Mouse (Mus musculus): ENCODE measurements around the gene Pycr1. TPM values are rescaled to one million over a fixed set of nuclear protein-coding genes. Genes with fewer than 3 reads are reported as not detected.

Gene Pycr1
- total and polyA plus RNA-seq, 3 experiments = 21.0 to 75.3 (median 32.3) TPM

GRCm38 (mm10) chr11:120597240-120598235, 46.0 kb downstream of the Pycr1 start:
- Histone ChIP-seq H3K27ac (ENCODE audit: insufficient read depth, low read depth) (peak overlapping the region; percentile 17), H3K4me3 (replicated peaks in 1 of 3; ENCODE audit: low read depth in 2 of 3, low read length in 2 of 3, poor library complexity in 1 of 3) (peak overlapping the region; percentile 83 to 96 (median 88)), H3K9me3 (replicated peaks; ENCODE audit: low read length) (no peaks in the 10 kb centered on the region), H3K27me3 (replicated peaks) (no peaks in the 10 kb centered on the region), H3K4me1 (ENCODE audit: control insufficient read depth in 1 of 2, insufficient read depth in 2 of 2) (peaks cover 8 to 58% of the 10 kb centered on the region in 2 experiments), H3K79me2 (replicated peaks; ENCODE audit: control insufficient read depth, extremely low read depth, insufficient read depth, poor library complexity, severe bottlenecking) (peaks cover 62% of the 10 kb centered on the region), H3K9ac (ENCODE audit: insufficient read depth, low read depth) (peak overlapping the region; percentile 98), H3K36me3 (replicated peaks in 1 of 2; ENCODE audit: control insufficient read depth in 1 of 2, insufficient read depth in 1 of 2, low read length in 1 of 2) (peaks cover 46 to 68% of the 10 kb centered on the region in 2 experiments), H3K4me2 (ENCODE audit: insufficient read depth, low read depth, poor library complexity, severe bottlenecking) (peak overlapping the region; percentile 64)
- TF ChIP-seq NELFE (IDR thresholded peaks at IDR 0.05; ENCODE audit: low read depth, low read length) (no peak), SIN3A (IDR thresholded peaks at IDR 0.05; ENCODE audit: low read length) (0 out of 2 replicates have a peak, but pooled peaks have one; percentile 46), KAT2A (IDR thresholded peaks at IDR 0.05; ENCODE audit: insufficient replicate concordance, low read length) (no peak), IRF4 (IDR thresholded peaks at IDR 0.05; ENCODE audit: low read depth, low read length) (no peak), PAX5 (IDR thresholded peaks at IDR 0.05; ENCODE audit: low read length) (no peak), RAD21 (IDR thresholded peaks at IDR 0.05; ENCODE audit: low read depth, low read length) (no peak), MYC (IDR thresholded peaks at IDR 0.05; ENCODE audit: low read depth, low read length) (0 out of 2 replicates have a peak, but pooled peaks have one; percentile 1), UBTF (IDR thresholded peaks at IDR 0.05; ENCODE audit: low read depth, low read length) (no peak), EP300 (IDR thresholded peaks at IDR 0.05; ENCODE audit: low read length) (no peak), USF2 (conservative IDR thresholded peaks at IDR 0.05; ENCODE audit: low read depth, low read length) (no peak), JUND (conservative IDR thresholded peaks at IDR 0.05; ENCODE audit: low read depth, low read length) (no peak), USF1 (IDR thresholded peaks at IDR 0.05; ENCODE audit: low read depth, low read length) (no peak), TCF12 (IDR thresholded peaks at IDR 0.05; ENCODE audit: low read depth, low read length) (no peak), ELF1 (IDR thresholded peaks at IDR 0.05; ENCODE audit: low read depth, low read length) (no peak), BHLHE40 (IDR thresholded peaks at IDR 0.05; ENCODE audit: low read depth, low read length) (no peak), MAX (IDR thresholded peaks at IDR 0.05; ENCODE audit: low read length) (no peak), TBP (conservative IDR thresholded peaks at IDR 0.05; ENCODE audit: low read depth, low read length) (no peak), POLR2AphosphoS2 (IDR thresholded peaks at IDR 0.05; ENCODE audit: low read depth, low read length) (no peak), E2F4 (IDR thresholded peaks at IDR 0.05; ENCODE audit: insufficient replicate concordance, low read depth, low read length) (no peak), RCOR1 (conservative IDR thresholded peaks at IDR 0.05; ENCODE audit: low read depth, low read length) (no peak), ZC3H11A (IDR thresholded peaks at IDR 0.05; ENCODE audit: low read depth, low read length) (no peak), ETS1 (conservative IDR thresholded peaks at IDR 0.05; ENCODE audit: low read depth, low read length) (no peak), ZKSCAN1 (IDR thresholded peaks at IDR 0.05; ENCODE audit: borderline replicate concordance, low read depth, low read length) (no peak), MXI1 (IDR thresholded peaks at IDR 0.05; ENCODE audit: low read depth, low read length) (peak; percentile 61; the same call in 1 of the 2 replicates)
- in situ Hi-C loops (cut with MboI; ENCODE audit: low pct_ligation_motif_present, low pct_unique_long_range_greater_than_20kb, low sequenced_read_pairs) (no loop called here), dilution Hi-C loops (cut with MboI; ENCODE audit: extremely low pct_ligation_motif_present, extremely low pct_unique_long_range_greater_than_20kb, low sequenced_read_pairs) (no loop called here)
- no peak for DNase-seq (ENCODE audit: extremely low read depth)
